Mouse (Mus musculus): ENCODE results near the gene Gm20547. TPM values are rescaled to one million over a fixed set of nuclear protein-coding genes. Genes with fewer than 3 reads are reported as not detected.
"Not testable (repeated sequence)": the region's sequence is repeated elsewhere in the genome, so short reads cannot be mapped to it uniquely, and the experiment has no call there.

Gene Gm20547
- polyA plus RNA-seq, 1 experiment from 2014 or later, result not detected

DNA sequence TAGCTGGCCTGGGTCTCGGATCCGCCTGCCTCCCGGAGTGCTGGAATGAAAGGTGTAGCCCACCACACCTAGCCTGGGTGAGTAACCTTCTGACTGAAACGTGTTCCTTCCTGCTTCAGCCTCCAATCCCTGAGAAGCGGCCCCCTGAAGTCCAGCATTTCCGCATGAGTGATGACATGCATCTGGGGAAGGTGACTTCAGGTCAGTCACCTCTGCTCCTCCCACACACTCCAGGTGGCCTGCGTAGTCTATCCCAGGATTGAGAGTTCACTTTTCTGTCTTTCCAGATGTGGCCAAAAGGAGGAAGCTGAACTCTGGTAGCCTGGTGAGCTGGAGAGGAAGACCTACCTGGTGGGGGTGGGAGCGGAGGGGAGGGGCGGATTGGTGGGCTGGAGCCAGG is 21.1 kb upstream of the Gm20547 start:
- H3K4me3 ChIP-seq, result no peak overlapping the region
- no peaks in the 10 kb centered on the region for H3K27me3 ChIP-seq (ENCODE audit: insufficient read depth, poor library complexity, severe bottlenecking)
- no peak for DNase-seq (ENCODE audit: low spot score)
- peaks cover 19% of the 10 kb centered on the region for H3K4me1 ChIP-seq (replicated peaks)
- H3K9me3 ChIP-seq, result no peaks in the 10 kb centered on the region
- H3K36me3 ChIP-seq, result peaks cover 68% of the 10 kb centered on the region
- no peak overlapping the region for H3K27ac ChIP-seq
- WGBS, result 89% methylated on average over 9 of the region's 9 CpGs

DNA sequence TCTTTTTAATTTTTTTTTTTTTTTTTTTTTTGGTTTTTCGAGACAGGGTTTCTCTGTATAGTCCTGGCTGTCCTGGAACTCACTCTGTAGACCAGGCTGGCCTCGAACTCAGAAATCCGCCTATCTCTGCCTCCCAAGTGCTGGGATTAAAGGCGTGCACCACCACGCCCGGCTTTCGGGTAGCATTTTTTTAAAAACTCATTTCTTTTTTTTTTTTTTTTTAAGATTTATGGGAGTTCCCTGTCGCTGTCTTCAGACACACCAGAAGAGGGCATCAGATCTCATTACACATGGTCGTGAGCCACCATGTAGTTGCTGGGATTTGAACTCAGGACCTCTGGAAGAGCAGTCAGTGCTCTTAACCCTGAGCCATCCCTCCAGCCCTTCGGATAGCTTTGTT is 20.1 kb upstream of the Gm20547 start:
- H3K27me3 ChIP-seq (ENCODE audit: insufficient read depth, poor library complexity, severe bottlenecking); H3K27ac ChIP-seq; H3K9me3 ChIP-seq; H3K4me3 ChIP-seq; DNase-seq (ENCODE audit: low spot score): not testable (repeated sequence)
- Histone ChIP-seq H3K36me3 (peaks cover 60% of the 10 kb centered on the region), H3K4me1 (replicated peaks) (peaks cover 28% of the 10 kb centered on the region)
- WGBS, result 90% methylated on average over 9 of the region's 10 CpGs

DNA sequence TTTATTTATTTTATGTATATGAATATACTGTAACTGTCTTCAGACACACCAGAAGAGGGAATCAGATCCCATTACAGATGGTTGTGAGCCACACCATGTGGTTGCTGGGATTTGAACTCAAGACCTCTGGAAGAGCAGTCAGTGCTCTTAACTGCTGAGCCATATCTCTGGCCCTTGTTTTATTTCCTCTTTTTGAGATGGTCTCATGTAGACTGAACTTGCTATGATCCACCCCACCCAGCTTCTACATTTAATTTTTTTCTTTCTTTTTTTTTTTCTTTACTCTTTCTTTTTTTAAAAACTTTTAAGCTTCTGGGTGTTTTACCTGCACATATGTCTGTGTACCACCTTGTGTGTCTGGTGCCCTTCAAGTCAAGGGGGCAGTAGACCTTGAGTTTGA is 19.0 kb upstream of the Gm20547 start:
- not testable (repeated sequence) for H3K9me3 ChIP-seq; DNase-seq (ENCODE audit: low spot score); H3K27me3 ChIP-seq (ENCODE audit: insufficient read depth, poor library complexity, severe bottlenecking); H3K4me3 ChIP-seq; H3K27ac ChIP-seq
- H3K4me1 ChIP-seq (replicated peaks), result peaks cover 39% of the 10 kb centered on the region
- peaks cover 60% of the 10 kb centered on the region for H3K36me3 ChIP-seq

DNA sequence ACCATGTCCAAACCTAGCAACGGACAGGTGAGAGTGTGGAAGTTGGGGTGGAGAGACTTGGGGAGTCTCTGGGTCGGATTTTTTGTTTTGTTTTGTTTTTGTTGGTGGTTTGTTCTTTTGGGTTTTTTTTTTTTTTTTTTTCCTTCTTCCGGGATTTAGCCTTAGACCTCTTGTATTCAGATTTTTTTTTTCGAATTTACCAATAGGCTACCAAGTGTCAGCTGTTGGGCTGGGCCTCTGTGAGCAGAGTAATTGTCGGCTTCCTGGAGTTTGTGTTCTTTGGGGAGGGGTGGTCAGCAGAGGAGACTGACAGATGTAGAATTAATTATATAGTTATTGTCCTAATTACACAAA is 18.0 kb upstream of the Gm20547 start:
- Histone ChIP-seq H3K9me3 (peaks cover 4% of the 10 kb centered on the region; the same call in 1 of the 2 replicates), H3K27me3 (ENCODE audit: insufficient read depth, poor library complexity, severe bottlenecking) (no peaks in the 10 kb centered on the region), H3K4me3 (peak overlapping the region; percentile 99), H3K36me3 (peaks cover 57% of the 10 kb centered on the region), H3K4me1 (replicated peaks) (peaks cover 49% of the 10 kb centered on the region), H3K27ac (peak overlapping the region; percentile 100)
- 6% methylated on average over 5 of the region's 5 CpGs for WGBS
- DNase-seq (ENCODE audit: low spot score), result no peak

DNA sequence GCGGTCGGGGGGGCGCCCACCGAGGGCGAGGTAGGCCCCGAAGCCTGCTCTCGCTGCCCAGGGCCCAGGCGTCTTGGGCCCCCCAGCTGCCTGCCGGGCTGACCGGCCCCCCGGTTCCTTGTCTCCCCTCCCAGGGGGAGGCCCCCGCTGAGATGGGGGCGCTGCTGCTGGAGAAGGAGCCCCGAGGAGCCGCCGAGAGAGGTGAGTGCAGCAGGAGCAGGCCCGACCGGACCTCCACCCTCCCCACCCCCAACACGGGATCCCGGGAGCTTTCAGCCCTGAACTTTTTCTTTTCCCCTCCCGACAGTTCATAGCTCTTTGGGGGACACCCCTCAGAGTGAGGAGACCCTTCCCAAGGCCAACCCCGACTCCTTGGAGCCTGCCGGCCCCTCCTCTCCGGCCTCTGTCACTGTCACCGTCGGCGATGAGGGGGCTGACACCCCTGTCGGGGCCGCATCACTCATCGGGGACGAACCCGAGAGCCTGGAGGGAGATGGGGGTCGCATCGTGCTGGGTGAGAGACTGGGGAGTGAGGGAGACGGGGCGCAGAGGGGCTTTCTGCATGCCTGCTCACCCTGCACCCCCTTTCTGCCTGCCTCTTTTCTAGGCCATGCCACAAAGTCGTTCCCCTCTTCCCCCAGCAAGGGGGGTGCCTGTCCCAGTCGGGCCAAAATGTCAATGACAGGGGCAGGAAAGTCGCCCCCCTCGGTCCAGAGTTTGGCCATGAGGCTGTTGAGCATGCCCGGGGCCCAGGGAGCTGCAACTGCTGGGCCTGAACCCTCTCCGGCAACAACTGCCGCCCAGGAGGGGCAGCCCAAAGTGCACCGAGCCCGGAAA is 17.4 kb upstream of the Gm20547 start:
- no peaks in the 10 kb centered on the region for H3K27me3 ChIP-seq (ENCODE audit: insufficient read depth, poor library complexity, severe bottlenecking)
- H3K4me1 ChIP-seq (replicated peaks), result peaks cover 55% of the 10 kb centered on the region
- H3K36me3 ChIP-seq, result peaks cover 51% of the 10 kb centered on the region
- peaks cover 4% of the 10 kb centered on the region; the same call in 1 of the 2 replicates for H3K9me3 ChIP-seq
- WGBS, result under 1% methylated on average over 43 of the region's 45 CpGs
- peak; percentile 59 for DNase-seq (ENCODE audit: low spot score)
- H3K4me3 ChIP-seq, result peak overlapping the region; percentile 99
- H3K27ac ChIP-seq, result peak overlapping the region; percentile 100

DNA sequence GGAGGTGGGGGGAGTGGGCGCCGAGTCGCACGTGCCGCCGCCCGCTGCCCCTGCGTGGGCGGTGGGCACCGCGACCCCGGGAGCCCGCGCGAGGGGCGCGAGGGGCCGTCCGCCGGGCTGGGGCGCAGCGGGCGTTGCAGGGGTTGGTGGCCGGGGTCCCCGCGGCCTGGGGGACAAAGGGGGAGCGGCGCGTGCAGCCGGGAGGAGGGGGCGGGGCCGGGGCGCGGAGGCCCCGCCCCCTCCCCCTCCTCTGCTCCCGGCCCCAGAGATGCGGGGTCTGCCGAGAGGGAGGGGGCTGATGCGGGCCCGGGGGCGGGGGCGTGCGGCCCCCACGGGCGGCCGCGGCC is 16.8 kb upstream of the Gm20547 start:
- Histone ChIP-seq H3K9me3 (peaks cover 4% of the 10 kb centered on the region; the same call in 1 of the 2 replicates), H3K4me1 (replicated peaks) (peaks cover 60% of the 10 kb centered on the region), H3K27ac (peak overlapping the region; percentile 100), H3K4me3 (peak overlapping the region; percentile 99), H3K27me3 (ENCODE audit: insufficient read depth, poor library complexity, severe bottlenecking) (no peaks in the 10 kb centered on the region), H3K36me3 (peaks cover 45% of the 10 kb centered on the region)
- under 1% methylated on average over 32 of the region's 47 CpGs for WGBS
- DNase-seq (ENCODE audit: low spot score), result peak; percentile 59

DNA sequence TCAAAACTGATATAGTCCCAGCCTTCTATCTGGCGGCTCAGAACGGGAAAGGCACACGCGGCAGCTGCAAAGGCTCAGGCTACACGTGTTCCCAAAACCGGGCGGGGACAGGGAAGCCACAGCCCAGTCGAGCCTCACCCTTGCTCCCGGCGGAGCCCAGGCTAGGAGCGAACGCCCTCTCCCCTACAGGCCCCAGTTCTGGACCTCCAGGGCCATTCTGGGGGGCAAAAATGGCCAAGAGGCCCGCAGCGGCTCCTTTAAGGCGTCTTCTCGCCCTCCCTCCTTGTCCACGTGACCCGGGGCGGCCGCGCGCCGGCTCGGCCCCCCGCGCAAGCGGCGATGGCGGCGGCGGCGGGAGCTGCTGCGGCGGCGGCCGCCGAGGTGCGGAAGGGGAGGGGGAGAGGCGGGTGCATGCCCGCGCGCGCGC is 16.3 kb upstream of the Gm20547 start, which contains the start of the genes C2 and Ehmt2:
Gene C2 (minus strand): TSS at position 106 of the 427 bp plus-strand sequence.
Gene Ehmt2 (plus strand): TSS at position 310 of the 427 bp plus-strand sequence.
- H3K4me3 ChIP-seq, result peak within 1 kb of the TSS; percentile 99
- peak; percentile 86 for DNase-seq (ENCODE audit: low spot score)
- H3K4me1 ChIP-seq (replicated peaks), result peaks cover 64% of the 10 kb centered on the region
- H3K36me3 ChIP-seq, result peaks cover 40% of the 10 kb centered on the region
- H3K27me3 ChIP-seq (ENCODE audit: insufficient read depth, poor library complexity, severe bottlenecking), result no peaks in the 10 kb centered on the region
- WGBS, result 0% methylated on average over 38 of the region's 44 CpGs
- peaks cover 4% of the 10 kb centered on the region; the same call in 1 of the 2 replicates for H3K9me3 ChIP-seq
- H3K27ac ChIP-seq, result peak within 1 kb of the TSS; percentile 100

DNA sequence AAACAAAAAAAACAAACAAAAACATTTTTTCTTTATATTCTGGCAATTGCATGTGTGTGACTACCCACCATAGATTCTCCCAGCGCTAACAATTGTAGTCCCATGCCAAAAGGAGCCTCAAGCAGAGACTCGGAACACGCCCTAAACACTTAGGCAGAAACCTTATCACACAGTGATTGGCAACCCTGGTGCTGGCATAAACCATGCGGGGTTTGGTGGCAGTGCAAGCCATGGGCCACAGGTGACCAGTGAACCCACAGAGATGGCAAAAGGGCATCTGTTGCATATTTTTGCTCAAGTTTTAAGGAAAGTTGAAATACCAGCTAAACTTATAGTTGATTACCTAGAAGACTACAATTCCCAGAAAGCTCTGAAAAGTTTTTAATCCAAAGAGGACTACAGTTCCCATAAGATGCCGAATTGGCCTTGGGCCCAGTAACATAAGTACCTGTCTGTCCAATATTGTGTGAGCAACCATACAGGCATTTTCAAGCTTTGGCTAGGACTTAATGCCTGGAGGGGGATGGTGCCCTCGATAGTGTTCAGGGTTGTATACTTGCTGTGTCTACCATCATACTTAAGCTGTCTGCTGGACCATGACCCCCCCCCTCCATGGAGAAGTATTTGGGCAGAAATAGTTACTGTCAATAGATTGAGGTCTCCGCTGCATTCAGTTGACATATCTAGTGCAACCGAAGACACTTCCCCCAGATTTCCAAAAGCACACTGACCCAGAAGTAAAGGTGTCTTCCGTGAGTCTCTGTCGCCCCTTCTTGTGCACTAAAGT is 15.7 kb upstream of the Gm20547 start:
- Histone ChIP-seq H3K4me3 (peak overlapping the region; percentile 99), H3K27ac (peak overlapping the region; percentile 100), H3K9me3 (peaks cover 4% of the 10 kb centered on the region; the same call in 1 of the 2 replicates), H3K4me1 (replicated peaks) (peaks cover 64% of the 10 kb centered on the region), H3K36me3 (peaks cover 34% of the 10 kb centered on the region), H3K27me3 (ENCODE audit: insufficient read depth, poor library complexity, severe bottlenecking) (no peaks in the 10 kb centered on the region)
- 23% methylated on average over 10 of the region's 10 CpGs for WGBS
- no peak for DNase-seq (ENCODE audit: low spot score)

DNA sequence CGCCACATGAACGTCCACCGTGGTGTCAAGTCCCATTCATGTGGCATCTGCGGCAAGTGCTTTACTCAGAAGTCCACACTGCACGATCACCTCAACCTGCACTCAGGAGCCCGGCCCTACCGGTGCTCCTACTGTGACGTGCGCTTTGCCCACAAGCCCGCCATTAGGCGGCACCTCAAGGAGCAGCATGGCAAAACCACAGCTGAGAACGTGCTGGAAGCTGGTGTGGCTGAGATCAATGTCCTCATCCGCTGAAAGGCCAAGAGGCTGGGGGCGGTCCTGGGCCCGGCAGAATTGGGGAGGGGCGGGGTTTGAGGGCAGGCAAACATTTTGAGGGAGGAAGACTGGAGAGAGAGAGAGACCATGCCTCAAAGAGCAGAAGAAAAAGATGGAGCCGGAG is 14.5 kb upstream of the Gm20547 start:
- peak overlapping the region; percentile 99; the same call in 1 of the 2 replicates for H3K27ac ChIP-seq
- DNase-seq (ENCODE audit: low spot score), result no peak

DNA sequence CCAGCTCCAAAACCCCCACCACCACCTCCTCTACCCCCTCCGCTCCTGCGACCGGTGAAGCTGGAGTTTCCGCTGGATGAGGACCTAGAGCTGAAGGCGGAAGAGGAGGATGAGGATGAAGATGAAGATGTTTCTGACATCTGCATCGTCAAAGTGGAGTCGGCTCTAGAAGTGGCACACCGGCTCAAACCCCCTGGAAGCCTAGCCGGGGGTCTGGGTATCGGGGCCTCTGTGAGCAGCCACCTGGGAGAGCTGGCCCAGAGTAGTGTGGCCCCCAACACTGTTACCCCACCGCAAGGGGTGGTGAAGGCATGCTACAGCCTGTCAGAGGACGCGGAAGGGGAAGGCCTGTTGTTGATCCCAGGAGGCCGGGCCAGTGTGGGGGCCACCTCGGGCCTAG is 13.9 kb upstream of the Gm20547 start:
- H3K4me3 ChIP-seq, result peak overlapping the region; percentile 99
- peaks cover 64% of the 10 kb centered on the region for H3K4me1 ChIP-seq (replicated peaks)
- 94% methylated on average over 15 of the region's 15 CpGs for WGBS
- H3K36me3 ChIP-seq, result peaks cover 19% of the 10 kb centered on the region
- DNase-seq (ENCODE audit: low spot score), result no peak
- H3K9me3 ChIP-seq, result peaks cover 4% of the 10 kb centered on the region; the same call in 1 of the 2 replicates
- peak overlapping the region; percentile 99 for H3K27ac ChIP-seq
- no peaks in the 10 kb centered on the region for H3K27me3 ChIP-seq (ENCODE audit: insufficient read depth, poor library complexity, severe bottlenecking)

More for the DNA sequence above, 14.5 kb upstream of the Gm20547 start:
- Histone ChIP-seq H3K9me3 (peaks cover 4% of the 10 kb centered on the region; the same call in 1 of the 2 replicates), H3K36me3 (peaks cover 25% of the 10 kb centered on the region), H3K4me3 (peak overlapping the region; percentile 99), H3K4me1 (replicated peaks) (peaks cover 64% of the 10 kb centered on the region), H3K27me3 (ENCODE audit: insufficient read depth, poor library complexity, severe bottlenecking) (no peaks in the 10 kb centered on the region)
- WGBS, result 90% methylated on average over 17 of the region's 17 CpGs

DNA sequence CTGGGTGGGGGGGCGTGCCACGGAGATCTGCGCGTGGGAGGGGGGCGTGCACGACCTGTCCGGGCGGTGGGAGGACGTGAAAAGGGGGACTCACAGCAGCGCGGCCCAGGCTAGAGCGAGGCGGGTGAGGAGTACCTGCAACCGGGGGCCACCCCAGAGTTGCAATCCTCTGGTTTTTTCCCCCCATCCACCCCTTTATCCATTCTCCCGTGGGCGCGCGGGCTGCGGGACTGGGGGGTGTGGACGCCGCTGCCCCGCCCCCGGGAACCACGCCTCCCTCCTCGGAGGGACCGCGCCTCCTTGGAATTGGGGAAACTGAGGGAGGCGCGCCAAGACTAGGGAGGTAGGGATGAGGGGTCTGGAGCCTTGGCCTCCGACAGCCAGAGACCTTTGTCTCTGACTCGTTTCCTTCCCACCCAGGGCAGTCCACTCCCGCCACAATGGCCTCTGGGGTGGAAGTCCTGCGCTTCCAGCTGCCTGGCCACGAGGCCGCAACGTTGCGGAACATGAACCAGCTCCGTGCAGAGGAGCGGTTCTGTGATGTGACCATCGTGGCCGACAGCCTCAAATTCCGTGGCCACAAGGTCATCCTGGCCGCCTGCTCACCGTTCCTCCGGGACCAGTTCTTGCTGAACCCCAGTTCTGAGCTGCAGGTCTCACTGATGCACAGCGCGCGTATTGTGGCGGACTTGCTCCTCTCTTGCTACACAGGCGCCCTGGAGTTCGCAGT is 13.1 kb upstream of the Gm20547 start:
- Histone ChIP-seq H3K27me3 (ENCODE audit: insufficient read depth, poor library complexity, severe bottlenecking) (no peaks in the 10 kb centered on the region), H3K36me3 (peaks cover 19% of the 10 kb centered on the region), H3K27ac (peak overlapping the region; percentile 99), H3K4me3 (peak overlapping the region; percentile 99), H3K4me1 (replicated peaks) (peaks cover 58% of the 10 kb centered on the region), H3K9me3 (peaks cover 4% of the 10 kb centered on the region; the same call in 1 of the 2 replicates)
- DNase-seq (ENCODE audit: low spot score), result peak; percentile 65
- WGBS, result 8% methylated on average over 51 of the region's 51 CpGs

DNA sequence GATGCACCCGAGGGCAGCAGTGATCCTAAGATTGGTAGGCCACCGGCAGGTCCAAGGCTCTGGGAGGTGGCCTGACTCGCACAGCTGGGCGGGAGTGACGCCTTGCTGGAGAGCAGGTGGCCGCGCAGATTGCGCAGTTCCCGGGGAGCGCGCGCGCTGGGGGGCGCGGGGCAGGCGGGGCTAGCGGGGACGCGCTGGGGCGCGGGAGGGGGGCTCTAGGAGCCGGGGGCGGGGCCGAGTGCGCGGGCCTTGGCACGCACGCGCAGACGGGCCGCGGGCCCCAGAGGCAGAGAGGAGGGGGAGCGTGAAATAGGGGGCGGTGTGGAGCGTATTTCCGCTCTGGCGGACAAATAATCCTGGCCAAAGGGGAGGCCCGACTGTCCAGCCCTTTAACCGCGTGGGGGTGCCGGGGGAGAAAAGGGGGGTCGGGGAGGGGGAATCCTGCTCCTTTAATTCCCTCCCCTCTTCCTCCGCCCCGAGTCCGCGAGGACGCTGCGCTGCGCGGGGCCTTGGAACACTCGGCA is 12.3 kb upstream of the Gm20547 start:
- H3K9me3 ChIP-seq, result peaks cover 4% of the 10 kb centered on the region; the same call in 1 of the 2 replicates
- peaks cover 50% of the 10 kb centered on the region for H3K4me1 ChIP-seq (replicated peaks)
- peak overlapping the region; percentile 99 for H3K4me3 ChIP-seq
- under 1% methylated on average over 45 of the region's 51 CpGs for WGBS
- H3K27ac ChIP-seq, result peak overlapping the region; percentile 99
- H3K36me3 ChIP-seq, result peaks cover 19% of the 10 kb centered on the region
- H3K27me3 ChIP-seq (ENCODE audit: insufficient read depth, poor library complexity, severe bottlenecking), result no peaks in the 10 kb centered on the region
- DNase-seq (ENCODE audit: low spot score), result peak; percentile 96

All from hindbrain, embryonic 10.5 days (tissue).